ENCODE assay signal across 14 mouse cellular contexts in genomic region chr14:42183936-42184335, GRCm38 (mm10). TPM values are rescaled to one million over a fixed set of nuclear protein-coding genes. Genes with fewer than 3 reads are reported as not detected.
DNase-seq lines count a peak whose midpoint lies in the region.
"Not testable (repeated sequence)": the region's sequence is repeated elsewhere in the genome, so short reads cannot be mapped to it uniquely, and the experiment has no call there.
"Had no signal": no experiment of that assay in that cellular context is flagged by ENCODE, and none has a peak within 500 bp of the region (broad histone marks: within the 10 kb centered on the region; RNA-seq: fewer than 3 reads in every experiment).

No protein-coding gene starts in this region.

- peak; percentile 3 for DNase-seq in adrenal gland, postnatal 14 days
- DNase-seq in gastrocnemius, postnatal 36 days = peak; percentile 3 to 13
- peak; percentile 1 for DNase-seq in heart, postnatal 25 days (ENCODE audit: low spot score)
- DNase-seq in kidney, postnatal 10 days = peak; percentile 7
- DNase-seq in lung, postnatal 10 days = peak; percentile 11
- DNase-seq in testis, postnatal 10 days (ENCODE audit: low spot score) = peak; percentile 43
- DNase-seq in thymus, postnatal 4 days = peak; percentile 4

- intact Hi-C loops in gastrocnemius, postnatal 36 days (cut with DNase I); heart, postnatal 25 days (cut with DNase I): not testable (repeated sequence)

RNA-seq across cellular contexts. Expression of gene Gm3573, which starts 6.7 kb away (rescaled TPM):
- not detected in 2 replicates for total RNA-seq in adrenal gland, postnatal 14 days (2021)
- total RNA-seq in gastrocnemius, postnatal 36 days (2021) = not detected
- not detected for total RNA-seq in heart, postnatal 25 days (2021)
- total RNA-seq: adrenal gland, postnatal 25 days; common myeloid progenitor, adult 5-6 weeks; gastrocnemius, adult 2 months; heart, adult 8-10 months; hematopoietic stem cell, adult 5-6 weeks; hindbrain, postnatal 0 days; MEL had no signal

RNA-seq across cellular contexts. Expression of gene Gm17027, which starts 21.5 kb away (rescaled TPM):
- not detected in 2 replicates for total RNA-seq in adrenal gland, postnatal 14 days (2021)
- total RNA-seq in gastrocnemius, postnatal 36 days (2021) = not detected
- total RNA-seq in heart, postnatal 25 days (2021) = not detected
- total RNA-seq: adrenal gland, postnatal 25 days; common myeloid progenitor, adult 5-6 weeks; gastrocnemius, adult 2 months; heart, adult 8-10 months; hematopoietic stem cell, adult 5-6 weeks; hindbrain, postnatal 0 days; MEL had no signal

Comparison
In these comparisons a context has a peak if more than half of its experiments do, and no peak if none do; other contexts are left out.
1. Peak in every context shown above with its lines: DNase-seq.